Mouse (Mus musculus) neural tube, embryonic 12.5 days (tissue): ENCODE results near the gene Nhsl1. TPM values are rescaled to one million over a fixed set of nuclear protein-coding genes. Genes with fewer than 3 reads are reported as not detected.
A peak's percentile ranks its signal among the peaks of the same experiment; 100 is the strongest.

Experiments
- ATAC-seq: fragments of 200-750 bp; cut with Nextera tagmentation; 2 replicates; pipeline ENCODE4 v1.8.0; 2017; ENCODE audit warnings: low read depth, mild to moderate bottlenecking, moderate TSS enrichment, moderate library complexity; ENCODE audit not compliant: low FRiP score
- H3K27ac ChIP-seq: fragments of 300-500 bp; sonication (generic); 2 replicates; pipeline ENCODE4 v1.5.1; 2016
- H3K27me3 ChIP-seq: fragments of 300-500 bp; sonication (generic); replicated peaks from 2 replicates; pipeline ENCODE4 v1.6.1; 2016; ENCODE audit warnings: mild to moderate bottlenecking
- H3K36me3 ChIP-seq: fragments of 300-500 bp; sonication (generic); 2 replicates; pipeline ENCODE4 v1.6.1; 2016; ENCODE audit warnings: mild to moderate bottlenecking
- H3K4me1 ChIP-seq: fragments of 300-500 bp; sonication (generic); 2 replicates; pipeline ENCODE4 v1.6.1; 2016
- H3K4me2 ChIP-seq: fragments of 300-500 bp; sonication (generic); replicated peaks from 2 replicates; pipeline ENCODE4 v1.6.1; 2016; ENCODE audit warnings: mild to moderate bottlenecking
- H3K4me3 ChIP-seq: fragments of 300-500 bp; sonication (generic); 2 replicates; pipeline ENCODE4 v1.5.1; 2016
- H3K9ac ChIP-seq: fragments of 300-500 bp; sonication (generic); 2 replicates; pipeline ENCODE4 v1.6.1; 2016; ENCODE audit warnings: mild to moderate bottlenecking
- H3K9me3 ChIP-seq: fragments of 300-500 bp; sonication (generic); 2 replicates; pipeline ENCODE4 v1.6.1; 2016; ENCODE audit warnings: mild to moderate bottlenecking
- WGBS: fragments of 180-500 bp; shearing (Covaris S2); methylation state at CpG from one replicate; pipeline ENCODE4 v1.1.7; 2016; 5-methylcytosine and 5-hydroxymethylcytosine counted together
- polyA plus RNA-seq: library from polyadenylated mRNA; unstranded; fragments of >200 nt; fragmentation: Nextera tagmentation; extraction: Ambion mirVana; gene quantifications from 2 replicates; pipeline ENCODE4 v1.2.1, GENCODE M21; 2016

Nhsl1 gene
- polyA plus RNA-seq, 1 experiment from 2014 or later, result 18.9 TPM

DNA sequence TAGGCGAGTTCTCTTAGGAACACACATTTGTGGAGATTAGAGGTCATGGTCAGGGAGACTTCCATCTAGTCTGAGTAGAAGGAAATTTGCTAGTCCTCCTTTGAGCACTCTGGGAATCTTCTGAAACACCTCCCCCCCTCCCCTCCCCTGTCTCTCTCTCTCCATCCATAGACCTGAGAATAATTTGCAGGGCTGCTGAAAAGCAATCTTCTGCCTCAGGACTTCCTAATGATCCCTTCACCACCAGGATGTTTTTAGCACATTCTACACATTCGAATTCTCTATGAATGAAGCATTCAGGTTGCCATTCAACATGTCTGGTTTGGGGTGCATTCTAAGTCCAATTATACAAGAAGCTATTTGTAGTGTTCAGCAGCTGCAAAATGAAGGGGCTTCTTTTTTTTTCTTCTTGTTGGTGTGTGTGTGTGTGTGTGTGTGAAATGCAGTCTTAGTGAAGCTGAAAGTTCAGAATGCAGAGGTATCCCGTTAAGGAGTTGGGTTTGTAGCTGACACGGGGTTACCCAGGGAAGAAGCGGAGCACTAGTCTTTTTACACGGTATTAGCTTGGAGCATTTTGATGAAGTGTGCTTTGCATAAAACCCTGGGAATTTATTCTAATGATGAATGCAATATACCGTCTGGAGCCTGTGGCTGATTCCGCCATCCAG lies 139.2 kb downstream of the Nhsl1 start:
- 0 out of 2 replicates have a peak, but pooled peaks have one; percentile 12 for ATAC-seq
- no peaks in the 10 kb centered on the region for H3K36me3 ChIP-seq
- H3K27ac ChIP-seq, result no peak overlapping the region

DNA sequence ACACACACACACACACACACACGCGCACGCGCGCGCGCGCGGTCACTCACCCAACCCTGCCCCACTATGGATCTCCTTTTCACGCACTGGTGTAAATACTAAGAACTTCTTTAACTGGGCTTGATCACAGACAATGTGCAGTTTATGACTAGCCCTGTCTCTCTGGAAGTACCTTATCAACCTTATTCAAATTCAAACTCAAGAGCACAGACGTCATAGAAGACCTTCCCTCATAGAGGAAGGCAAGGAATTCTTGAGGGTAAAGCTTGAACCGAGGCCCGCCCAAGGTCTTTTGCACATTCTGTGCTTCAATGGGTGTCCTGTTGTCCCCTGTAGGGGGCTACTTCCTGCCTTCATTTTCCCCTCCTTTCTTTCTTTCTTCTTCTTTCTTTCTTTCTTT lies 142.6 kb downstream of the Nhsl1 start:
- Histone ChIP-seq H3K36me3 (no peaks in the 10 kb centered on the region), H3K9me3 (no peaks in the 10 kb centered on the region), H3K27ac (no peak overlapping the region), H3K4me2 (no peak overlapping the region), H3K9ac (no peak overlapping the region), H3K4me1 (peaks cover 31% of the 10 kb centered on the region), H3K27me3 (no peaks in the 10 kb centered on the region), H3K4me3 (no peak overlapping the region)
- WGBS, result 95% methylated on average over 13 of the region's 13 CpGs
- ATAC-seq, result no peak

More for the DNA sequence above, 139.2 kb downstream of the Nhsl1 start:
- Histone ChIP-seq H3K9me3 (no peaks in the 10 kb centered on the region), H3K4me1 (peaks cover 23% of the 10 kb centered on the region), H3K9ac (no peak overlapping the region), H3K4me2 (0 out of 2 replicates have a peak overlapping the region, but pooled peaks have one; percentile 12), H3K4me3 (no peak overlapping the region), H3K27me3 (no peaks in the 10 kb centered on the region)
- WGBS, result 50% methylated on average over 8 of the region's 8 CpGs

DNA sequence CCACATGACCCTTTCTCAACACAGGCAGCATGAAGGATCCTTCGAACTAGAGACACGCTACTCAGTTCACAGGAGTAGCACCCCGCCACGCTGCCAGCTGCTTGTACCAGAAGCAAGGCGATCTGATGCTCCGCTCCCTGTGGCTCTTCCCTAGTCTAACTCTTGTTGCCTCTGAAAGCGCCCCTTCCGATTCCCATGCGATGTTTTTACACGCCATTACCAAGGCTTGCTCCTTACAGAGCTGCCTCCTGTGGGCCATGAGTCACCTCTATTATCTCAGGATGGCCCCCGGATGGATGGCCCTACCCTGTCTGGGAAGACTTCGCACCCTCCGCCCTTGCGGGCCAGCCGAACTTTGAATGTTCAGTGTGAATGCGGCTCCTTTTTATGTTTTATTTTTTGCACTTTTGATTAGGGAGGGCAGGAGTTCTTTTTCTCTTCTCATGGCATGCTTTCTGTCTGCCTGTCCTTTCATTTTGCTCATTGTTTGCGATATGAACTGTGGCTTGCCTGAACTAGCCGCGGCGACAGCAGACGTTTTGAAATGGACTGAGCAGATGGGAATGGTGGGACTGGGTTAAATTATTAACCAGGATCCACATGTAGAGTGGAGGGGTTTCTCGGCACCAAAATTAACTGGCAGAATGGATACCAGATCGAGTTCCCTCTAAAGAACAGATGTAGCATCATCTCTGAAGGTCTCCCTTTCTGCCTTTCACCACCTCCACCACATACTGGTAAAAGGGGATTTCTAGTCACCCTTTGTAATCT lies 144.5 kb downstream of the Nhsl1 start:
- H3K27ac ChIP-seq, result peak overlapping the region; percentile 1; the same call in 1 of the 2 replicates

DNA sequence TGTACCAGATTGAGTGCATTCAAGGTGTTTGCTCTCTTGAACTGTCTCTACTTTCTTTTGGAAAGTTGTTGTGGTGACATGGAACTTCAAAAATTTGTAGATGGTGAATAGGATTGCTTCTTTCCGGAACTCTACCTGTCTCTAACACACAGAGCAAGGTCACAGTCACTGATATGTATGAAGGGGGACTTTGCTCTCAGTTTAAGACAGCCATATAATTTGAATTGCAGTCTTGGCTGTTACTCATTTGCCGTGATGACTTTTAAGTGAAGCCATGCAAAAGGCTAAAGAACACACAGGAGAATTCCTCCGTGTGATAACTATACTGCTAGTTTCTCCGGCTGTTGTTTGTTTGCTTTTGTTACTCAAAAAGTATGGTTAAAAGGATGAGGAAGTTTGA lies 149.6 kb downstream of the Nhsl1 start:
- H3K4me2 ChIP-seq, result peak overlapping the region; percentile 65
- no peaks in the 10 kb centered on the region for H3K27me3 ChIP-seq
- no peak overlapping the region for H3K27ac ChIP-seq
- H3K4me1 ChIP-seq, result peaks cover 38% of the 10 kb centered on the region
- no peak overlapping the region for H3K9ac ChIP-seq
- no peak for ATAC-seq
- H3K9me3 ChIP-seq, result no peaks in the 10 kb centered on the region
- H3K4me3 ChIP-seq, result no peak overlapping the region
- 18% methylated on average over 4 of the region's 4 CpGs for WGBS
- peaks cover 8% of the 10 kb centered on the region for H3K36me3 ChIP-seq

More for the DNA sequence above, 144.5 kb downstream of the Nhsl1 start:
- no peaks in the 10 kb centered on the region for H3K36me3 ChIP-seq
- no peaks in the 10 kb centered on the region for H3K9me3 ChIP-seq
- no peak overlapping the region for H3K4me3 ChIP-seq
- WGBS, result 48% methylated on average over 23 of the region's 23 CpGs
- H3K4me1 ChIP-seq, result peaks cover 25% of the 10 kb centered on the region
- H3K9ac ChIP-seq, result no peak overlapping the region
- H3K4me2 ChIP-seq, result peak overlapping the region; percentile 22
- H3K27me3 ChIP-seq, result no peaks in the 10 kb centered on the region
- peak; percentile 34; the same call in 1 of the 2 replicates for ATAC-seq

DNA sequence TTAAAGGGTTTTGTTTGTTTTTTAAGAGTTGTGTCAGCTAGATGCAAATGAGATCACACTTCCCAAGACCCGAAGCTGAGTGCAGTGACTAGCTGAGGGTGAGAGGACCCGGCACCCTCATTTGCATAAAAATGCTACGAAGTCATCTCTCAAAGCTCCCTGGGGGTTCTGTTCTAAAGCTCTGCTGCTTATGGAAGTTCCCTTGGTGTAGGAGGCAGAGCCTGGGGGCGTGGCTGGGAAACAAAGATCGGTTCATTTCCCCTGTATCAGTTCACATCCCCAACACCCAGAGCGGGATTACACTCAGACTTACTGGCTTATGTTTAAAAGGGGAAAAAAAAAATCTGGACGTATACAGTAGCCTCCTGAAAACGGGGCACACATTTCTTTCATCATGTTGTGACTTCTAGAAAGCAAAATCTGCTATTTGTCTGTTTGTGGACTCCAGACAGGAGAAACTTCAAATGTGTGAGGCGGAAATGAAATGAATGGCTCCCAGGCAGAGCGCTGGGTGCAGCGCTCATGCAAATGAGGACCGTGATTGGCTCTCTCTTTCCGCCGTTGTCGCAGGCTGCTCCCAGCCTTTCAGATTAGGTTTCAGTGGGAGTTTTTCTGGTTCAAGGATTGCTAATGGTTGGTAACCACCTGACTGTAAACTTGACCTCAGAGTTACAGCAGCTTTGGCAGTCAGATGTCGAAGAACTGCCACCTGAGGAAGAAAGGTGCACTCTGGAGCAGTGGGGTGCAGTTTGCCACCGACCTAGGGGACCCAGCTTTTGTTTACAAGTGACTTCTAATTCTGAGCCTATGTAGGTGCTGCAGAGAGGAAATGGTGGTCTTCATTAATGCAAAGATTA lies 150.7 kb downstream of the Nhsl1 start:
- peak; percentile 80 for ATAC-seq
- no peaks in the 10 kb centered on the region for H3K9me3 ChIP-seq
- H3K9ac ChIP-seq, result peak overlapping the region; percentile 59
- peak overlapping the region; percentile 65 for H3K4me2 ChIP-seq
- under 1% methylated on average over 17 of the region's 17 CpGs for WGBS
- no peaks in the 10 kb centered on the region for H3K27me3 ChIP-seq
- H3K36me3 ChIP-seq, result peaks cover 10% of the 10 kb centered on the region
- H3K4me3 ChIP-seq, result peak overlapping the region; percentile 35
- H3K27ac ChIP-seq, result peak overlapping the region; percentile 77; the same call in 1 of the 2 replicates
- peaks cover 35% of the 10 kb centered on the region for H3K4me1 ChIP-seq

DNA sequence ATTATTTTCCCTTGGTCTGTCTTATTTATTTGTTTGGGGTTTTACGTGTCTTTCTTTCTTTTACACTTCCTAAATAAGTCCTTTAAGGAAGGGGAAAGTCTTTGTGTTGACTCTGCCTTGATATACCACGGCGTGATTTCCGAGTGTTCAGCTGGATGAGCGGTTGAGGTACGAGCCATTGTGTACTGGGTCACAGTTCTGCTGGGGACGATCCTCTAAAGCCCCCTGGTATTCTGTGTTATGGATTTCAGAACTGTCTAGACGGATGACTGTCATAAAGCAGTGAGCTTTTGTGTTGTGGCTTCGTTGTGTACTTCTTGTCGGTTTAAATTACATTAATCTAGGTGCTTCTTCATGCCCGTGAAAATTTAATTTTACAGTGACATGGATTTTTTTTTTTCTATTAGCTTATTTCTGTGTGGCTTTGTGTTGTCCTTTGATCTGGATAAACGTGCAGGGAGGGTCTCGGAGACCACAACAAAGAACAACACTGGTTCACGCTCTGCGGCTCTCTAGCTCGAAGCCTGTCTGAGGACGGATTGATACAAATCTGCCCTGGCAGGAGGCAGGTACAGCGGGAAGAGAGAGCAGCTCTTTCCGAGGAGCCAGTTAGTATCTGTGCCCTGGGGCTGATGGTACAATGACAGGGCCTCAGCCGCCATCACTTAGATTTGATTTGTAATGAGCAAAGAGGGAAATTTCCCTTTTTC lies 151.7 kb downstream of the Nhsl1 start:
- H3K4me1 ChIP-seq, result peaks cover 35% of the 10 kb centered on the region
- WGBS, result 10% methylated on average over 20 of the region's 20 CpGs
- H3K36me3 ChIP-seq, result peaks cover 10% of the 10 kb centered on the region
- peak overlapping the region; percentile 77 for H3K27ac ChIP-seq
- H3K9ac ChIP-seq, result peak overlapping the region; percentile 59
- H3K4me3 ChIP-seq, result peak overlapping the region; percentile 35
- no peaks in the 10 kb centered on the region for H3K27me3 ChIP-seq
- peak overlapping the region; percentile 65 for H3K4me2 ChIP-seq
- peak; percentile 48 for ATAC-seq
- H3K9me3 ChIP-seq, result no peaks in the 10 kb centered on the region

DNA sequence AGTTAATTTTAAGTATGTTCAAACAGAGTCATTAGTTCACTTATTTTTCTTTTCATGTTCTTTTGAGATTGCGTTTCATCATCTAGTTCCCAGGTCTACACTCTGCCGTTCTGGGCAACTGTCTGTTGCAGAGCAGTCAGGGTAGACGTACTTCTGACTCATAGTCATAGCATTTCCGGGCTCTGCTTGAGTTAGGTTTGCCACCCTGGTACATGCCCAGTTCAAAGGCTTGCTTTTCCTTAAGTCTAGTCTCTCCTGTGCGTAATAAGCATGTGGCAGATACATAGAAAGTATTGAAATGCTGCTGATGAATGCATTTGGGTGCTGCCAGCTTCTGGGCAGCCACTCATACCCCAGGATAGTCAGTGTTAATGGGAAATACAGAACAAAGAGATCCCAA lies 152.9 kb downstream of the Nhsl1 start:
- peaks cover 10% of the 10 kb centered on the region for H3K36me3 ChIP-seq
- no peaks in the 10 kb centered on the region for H3K9me3 ChIP-seq
- no peak for ATAC-seq
- no peak overlapping the region for H3K27ac ChIP-seq
- H3K9ac ChIP-seq, result peak overlapping the region; percentile 29; the same call in 1 of the 2 replicates
- no peak overlapping the region; the same call in 1 of the 2 replicates for H3K4me3 ChIP-seq
- H3K4me1 ChIP-seq, result peaks cover 35% of the 10 kb centered on the region
- H3K4me2 ChIP-seq, result peak overlapping the region; percentile 65
- no peaks in the 10 kb centered on the region for H3K27me3 ChIP-seq
- 79% methylated on average over 5 of the region's 5 CpGs for WGBS

DNA sequence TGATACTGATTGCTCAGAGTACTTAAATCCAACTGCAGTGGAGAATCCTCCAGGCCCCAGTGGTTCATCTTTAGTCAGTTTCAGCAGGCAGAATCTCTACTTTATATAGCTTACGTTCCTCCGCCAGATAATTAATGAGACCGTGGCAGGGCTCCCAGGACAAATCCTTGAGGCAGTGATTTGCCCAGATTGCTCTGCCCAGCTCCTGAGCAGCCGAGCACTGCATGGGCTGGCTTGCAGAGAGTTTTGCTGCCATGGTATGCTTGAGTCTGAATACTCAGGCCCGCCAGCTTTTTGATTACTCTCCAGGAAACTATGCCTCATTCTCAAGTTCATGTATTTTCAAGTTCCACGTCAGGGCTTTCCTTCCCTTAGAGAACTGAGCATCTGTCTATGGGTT lies 156.3 kb downstream of the Nhsl1 start:
- H3K9ac ChIP-seq, result no peak overlapping the region
- peaks cover 22% of the 10 kb centered on the region for H3K36me3 ChIP-seq
- peaks cover 20% of the 10 kb centered on the region for H3K4me1 ChIP-seq
- WGBS, result 75% methylated on average over 6 of the region's 6 CpGs
- no peak overlapping the region for H3K4me3 ChIP-seq
- H3K9me3 ChIP-seq, result no peaks in the 10 kb centered on the region
- no peak overlapping the region for H3K4me2 ChIP-seq
- no peak for ATAC-seq
- H3K27me3 ChIP-seq, result no peaks in the 10 kb centered on the region
- H3K27ac ChIP-seq, result no peak overlapping the region

DNA sequence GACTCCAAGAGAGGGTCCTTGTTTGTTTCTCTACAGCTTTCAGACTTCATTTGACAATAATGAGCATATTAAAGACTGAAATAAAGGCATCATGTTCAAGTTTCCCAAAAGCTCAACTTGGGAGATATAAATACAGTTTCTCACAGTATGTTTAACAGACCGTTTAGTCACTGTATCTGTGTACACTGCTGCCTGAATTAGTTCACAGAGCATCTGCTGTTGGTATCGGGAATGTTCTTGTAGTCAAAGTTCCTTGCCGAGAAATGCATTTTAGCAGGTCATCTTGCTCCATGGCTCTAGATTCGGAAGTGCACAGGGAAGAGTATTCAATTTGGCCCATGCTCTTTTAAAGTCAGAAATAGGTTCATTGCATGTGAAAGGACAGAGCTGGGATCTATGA lies 159.5 kb downstream of the Nhsl1 start:
- H3K9me3 ChIP-seq, result no peaks in the 10 kb centered on the region
- WGBS, result 94% methylated on average over 4 of the region's 4 CpGs
- no peaks in the 10 kb centered on the region for H3K27me3 ChIP-seq
- no peak for ATAC-seq
- peaks cover 15% of the 10 kb centered on the region for H3K36me3 ChIP-seq
- H3K4me1 ChIP-seq, result peaks cover 16% of the 10 kb centered on the region
- no peak overlapping the region for H3K4me3 ChIP-seq
- no peak overlapping the region for H3K4me2 ChIP-seq
- H3K9ac ChIP-seq, result no peak overlapping the region
- no peak overlapping the region for H3K27ac ChIP-seq

DNA sequence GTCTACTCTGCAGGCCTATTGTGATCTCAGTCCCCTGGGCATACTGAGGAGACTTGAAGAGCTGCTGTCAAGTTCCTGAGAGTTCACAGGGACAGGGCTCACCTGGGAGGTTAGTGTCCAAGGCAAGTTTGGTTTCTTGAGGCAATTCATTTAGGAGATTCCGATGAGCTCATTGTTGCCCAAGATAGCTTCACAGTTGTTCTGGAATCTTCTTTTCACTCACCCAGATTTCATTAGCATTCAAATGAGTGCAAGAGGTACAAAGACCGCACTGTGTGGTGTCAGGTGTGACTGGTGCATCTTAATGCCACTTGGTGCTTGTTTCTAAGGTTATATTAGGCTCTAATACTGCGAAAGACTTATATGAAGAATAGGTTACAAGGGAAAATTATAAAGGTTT lies 160.5 kb downstream of the Nhsl1 start:
- Histone ChIP-seq H3K4me2 (no peak overlapping the region), H3K4me1 (peaks cover 16% of the 10 kb centered on the region), H3K27ac (no peak overlapping the region), H3K27me3 (no peaks in the 10 kb centered on the region), H3K9me3 (no peaks in the 10 kb centered on the region), H3K9ac (no peak overlapping the region), H3K36me3 (peaks cover 13% of the 10 kb centered on the region), H3K4me3 (no peak overlapping the region)
- WGBS, result 90% methylated on average over 3 of the region's 3 CpGs
- no peak for ATAC-seq

DNA sequence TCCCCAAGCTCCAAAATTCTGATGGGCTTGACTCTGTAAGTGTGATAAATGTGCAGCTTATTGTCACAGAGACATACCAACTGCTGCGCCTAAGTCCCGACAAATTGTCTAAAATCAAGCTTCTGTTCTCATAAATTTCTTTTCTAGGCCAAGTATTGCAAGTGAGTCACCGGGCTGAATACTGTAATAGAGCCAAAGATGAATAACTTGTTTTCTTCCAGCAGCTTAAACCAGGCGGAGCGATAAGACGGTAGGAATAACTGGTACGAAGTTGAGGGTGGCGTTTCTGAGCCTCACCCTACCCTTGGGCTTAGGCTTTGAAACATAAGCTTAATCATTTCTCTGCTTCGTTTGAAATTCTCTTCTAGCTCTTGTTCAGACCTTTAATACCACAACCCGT lies 162.1 kb downstream of the Nhsl1 start:
- ATAC-seq, result no peak
- WGBS, result 90% methylated on average over 10 of the region's 10 CpGs

More for the DNA sequence above, 162.1 kb downstream of the Nhsl1 start:
- no peak overlapping the region for H3K9ac ChIP-seq
- no peaks in the 10 kb centered on the region for H3K27me3 ChIP-seq
- H3K36me3 ChIP-seq, result peaks cover 13% of the 10 kb centered on the region
- no peaks in the 10 kb centered on the region for H3K9me3 ChIP-seq
- H3K4me1 ChIP-seq, result peaks cover 16% of the 10 kb centered on the region
- H3K4me3 ChIP-seq, result no peak overlapping the region
- H3K27ac ChIP-seq, result no peak overlapping the region
- H3K4me2 ChIP-seq, result no peak overlapping the region
